Comparison of ENCODE assay signal across 21 mouse cellular contexts in genomic region chr17:86398226-86398625, GRCm38 (mm10).
DNase-seq lines count a peak whose midpoint lies in the region; ATAC-seq lines count a peak whose summit lies in the region.
"Had no signal": no experiment of that assay in that cellular context is flagged by ENCODE, and none has a peak within 500 bp of the region (broad histone marks: within the 10 kb centered on the region; RNA-seq: fewer than 3 reads in every experiment).

No protein-coding gene starts in this region.

- WGBS in heart, embryonic 11.5 days (ENCODE audit: insufficient replicate concordance): 65% methylated on average over 1 of the region's 1 CpGs
- WGBS in heart, embryonic 15.5 days: 57% methylated on average over 1 of the region's 1 CpGs
- WGBS in heart, embryonic 10.5 days: 72% methylated on average over 1 of the region's 1 CpGs
- WGBS in kidney, embryonic 15.5 days: 93% methylated on average over 1 of the region's 1 CpGs

- peak overlapping the region; percentile 11; the same call in 1 of the 2 replicates for H3K27ac ChIP-seq in heart, embryonic 11.5 days (ENCODE audit: low read depth, low read length)
- H3K27ac ChIP-seq in heart, embryonic 15.5 days: peak overlapping the region; percentile 63
- H3K27ac ChIP-seq in heart, embryonic 10.5 days: no peak overlapping the region
- no peak overlapping the region for H3K27ac ChIP-seq in kidney, embryonic 15.5 days
- H3K27ac ChIP-seq: embryonic facial prominence, embryonic 10.5 days; forebrain, embryonic 13.5 days; heart, adult 2 months; hindbrain, embryonic 15.5 days had no signal

- no peak overlapping the region for H3K4me2 ChIP-seq in heart, embryonic 11.5 days
- no peak overlapping the region for H3K4me2 ChIP-seq in heart, embryonic 15.5 days
- H3K4me2 ChIP-seq in kidney, embryonic 15.5 days: no peak overlapping the region
- H3K4me2 ChIP-seq: forebrain, embryonic 13.5 days; hindbrain, embryonic 15.5 days had no signal

- no peaks in the 10 kb centered on the region for H3K9me3 ChIP-seq in heart, embryonic 11.5 days (replicated peaks; ENCODE audit: control insufficient read depth, low read length)
- H3K9me3 ChIP-seq in heart, embryonic 15.5 days (replicated peaks): no peaks in the 10 kb centered on the region
- H3K9me3 ChIP-seq in heart, embryonic 10.5 days: no peaks in the 10 kb centered on the region
- H3K9me3 ChIP-seq in kidney, embryonic 15.5 days (replicated peaks): no peaks in the 10 kb centered on the region
- H3K9me3 ChIP-seq: embryonic facial prominence, embryonic 10.5 days; forebrain, embryonic 13.5 days; hindbrain, embryonic 15.5 days had no signal

- ATAC-seq in heart, embryonic 11.5 days (replicated peaks; ENCODE audit: insufficient number of reproducible peaks, low FRiP score, low TSS enrichment): no peak
- no peak; the same call in 1 of the 2 replicates for ATAC-seq in heart, embryonic 15.5 days (replicated peaks; ENCODE audit: insufficient number of reproducible peaks, insufficient read depth, low FRiP score, low read depth)
- no peak for ATAC-seq in kidney, embryonic 15.5 days (replicated peaks; ENCODE audit: low FRiP score)
- ATAC-seq: CD4-positive, CD25-positive, alpha-beta regulatory T cell, adult 4 months; forebrain, embryonic 13.5 days; forebrain, postnatal 0 days had no signal

- no peak overlapping the region for H3K9ac ChIP-seq in heart, embryonic 11.5 days (ENCODE audit: low read depth, low read length)
- H3K9ac ChIP-seq in heart, embryonic 15.5 days: no peak overlapping the region
- H3K9ac ChIP-seq in kidney, embryonic 15.5 days: no peak overlapping the region
- H3K9ac ChIP-seq: forebrain, embryonic 13.5 days; forebrain, postnatal 0 days; hindbrain, embryonic 15.5 days had no signal

- no peaks in the 10 kb centered on the region for H3K36me3 ChIP-seq in heart, embryonic 11.5 days (ENCODE audit: control insufficient read depth, insufficient read depth, low read length)
- no peaks in the 10 kb centered on the region for H3K36me3 ChIP-seq in heart, embryonic 15.5 days
- H3K36me3 ChIP-seq in heart, embryonic 10.5 days: no peaks in the 10 kb centered on the region
- no peaks in the 10 kb centered on the region for H3K36me3 ChIP-seq in kidney, embryonic 15.5 days
- H3K36me3 ChIP-seq: embryonic facial prominence, embryonic 10.5 days; G1E; hindbrain, embryonic 15.5 days had no signal

- no peak overlapping the region for H3K4me3 ChIP-seq in heart, embryonic 11.5 days (ENCODE audit: low read depth, low read length)
- H3K4me3 ChIP-seq in heart, embryonic 15.5 days: no peak overlapping the region
- H3K4me3 ChIP-seq in heart, embryonic 10.5 days: no peak overlapping the region
- H3K4me3 ChIP-seq in kidney, embryonic 15.5 days (replicated peaks): no peak overlapping the region
- H3K4me3 ChIP-seq: embryonic facial prominence, embryonic 10.5 days; forebrain, embryonic 13.5 days; heart, adult 2 months; hindbrain, embryonic 15.5 days had no signal

- DNase-seq in heart, postnatal 25 days (ENCODE audit: low spot score): no peak
- no peak for DNase-seq in heart, embryonic 10.5 days (ENCODE audit: low spot score)
- peak; percentile 29 for DNase-seq in kidney, adult 18-20 months
- DNase-seq in kidney, postnatal 14 days: no peak
- peak; percentile 48 to 64 for DNase-seq in kidney, postnatal 36 days
- DNase-seq: adrenal gland, adult 8-10 months; adrenal gland, postnatal 36 days; B cell, adult 2 months; cerebellum, adult 2 months; cerebellum, postnatal 10 days; forebrain, postnatal 0 days; gastrocnemius, postnatal 14 days had no signal

- intact Hi-C loops in heart, postnatal 25 days (cut with DNase I): no loop called here

- H3K27me3 ChIP-seq in heart, embryonic 11.5 days (ENCODE audit: control insufficient read depth, insufficient read depth, low read length): no peaks in the 10 kb centered on the region
- no peaks in the 10 kb centered on the region for H3K27me3 ChIP-seq in heart, embryonic 15.5 days
- no peaks in the 10 kb centered on the region for H3K27me3 ChIP-seq in heart, embryonic 10.5 days (ENCODE audit: insufficient read depth, poor library complexity, severe bottlenecking)
- no peaks in the 10 kb centered on the region for H3K27me3 ChIP-seq in kidney, embryonic 15.5 days
- H3K27me3 ChIP-seq: forebrain, embryonic 13.5 days; hindbrain, embryonic 15.5 days had no signal

- peaks cover 15% of the 10 kb centered on the region for H3K4me1 ChIP-seq in heart, embryonic 11.5 days (ENCODE audit: control insufficient read depth, insufficient read depth, low read length)
- peaks cover 34% of the 10 kb centered on the region for H3K4me1 ChIP-seq in heart, embryonic 15.5 days (replicated peaks)
- H3K4me1 ChIP-seq in heart, embryonic 10.5 days: peaks cover 25% of the 10 kb centered on the region
- 0 out of 2 replicates have a peak, but pooled peaks cover 3% of the 10 kb centered on the region for H3K4me1 ChIP-seq in kidney, embryonic 15.5 days
- H3K4me1 ChIP-seq: embryonic facial prominence, embryonic 10.5 days; hindbrain, embryonic 15.5 days had no signal

Comparison
In these comparisons a context has a peak if more than half of its experiments do, and no peak if none do; other contexts are left out.
1. H3K27ac ChIP-seq: peak in heart, embryonic 11.5 days (single experiment) and heart, embryonic 15.5 days (single experiment); none in heart, embryonic 10.5 days (single experiment) and kidney, embryonic 15.5 days (single experiment).
2. DNase-seq: peak in kidney, adult 18-20 months (single experiment) and kidney, postnatal 36 days (2 of 2); none in heart, postnatal 25 days (single experiment), heart, embryonic 10.5 days (single experiment) and kidney, postnatal 14 days (single experiment).